Mouse (Mus musculus) thymus, adult 2 months (tissue): Measurements from ENCODE around the gene Sin3a.

ENCODE experiments used
- CTCF ChIP-seq: fragments of 200-500 bp; IDR thresholded peaks from 2 replicates; pipeline ENCODE4 v1.5.1; 2012; ENCODE audit warnings: mild to moderate bottlenecking, control low read depth, low read length, moderate library complexity, borderline replicate concordance; ENCODE audit not compliant: control insufficient read depth, poor library complexity, insufficient read depth; ENCODE audit errors: extremely low read depth
- POLR2A ChIP-seq: fragments of 200-500 bp; IDR thresholded peaks from 2 replicates; pipeline ENCODE4 v1.6.1; 2012; ENCODE audit warnings: mild to moderate bottlenecking, low read length, control low read depth, moderate library complexity; ENCODE audit not compliant: control insufficient read depth, poor library complexity, insufficient read depth; ENCODE audit errors: extremely low read depth

GRCm38 (mm10) chr9:57139110-57139509, 67.3 kb downstream of the Sin3a start:
- TF ChIP-seq POLR2A: no peak
- no peak for TF ChIP-seq CTCF
